Mouse (Mus musculus): ENCODE results near the gene Krtdap.
A peak's percentile ranks its signal among the peaks of the same experiment; 100 is the strongest.
"Not testable (repeated sequence)": the region's sequence is repeated elsewhere in the genome, so short reads cannot be mapped to it uniquely, and the experiment has no call there.

Gene Krtdap

DNA sequence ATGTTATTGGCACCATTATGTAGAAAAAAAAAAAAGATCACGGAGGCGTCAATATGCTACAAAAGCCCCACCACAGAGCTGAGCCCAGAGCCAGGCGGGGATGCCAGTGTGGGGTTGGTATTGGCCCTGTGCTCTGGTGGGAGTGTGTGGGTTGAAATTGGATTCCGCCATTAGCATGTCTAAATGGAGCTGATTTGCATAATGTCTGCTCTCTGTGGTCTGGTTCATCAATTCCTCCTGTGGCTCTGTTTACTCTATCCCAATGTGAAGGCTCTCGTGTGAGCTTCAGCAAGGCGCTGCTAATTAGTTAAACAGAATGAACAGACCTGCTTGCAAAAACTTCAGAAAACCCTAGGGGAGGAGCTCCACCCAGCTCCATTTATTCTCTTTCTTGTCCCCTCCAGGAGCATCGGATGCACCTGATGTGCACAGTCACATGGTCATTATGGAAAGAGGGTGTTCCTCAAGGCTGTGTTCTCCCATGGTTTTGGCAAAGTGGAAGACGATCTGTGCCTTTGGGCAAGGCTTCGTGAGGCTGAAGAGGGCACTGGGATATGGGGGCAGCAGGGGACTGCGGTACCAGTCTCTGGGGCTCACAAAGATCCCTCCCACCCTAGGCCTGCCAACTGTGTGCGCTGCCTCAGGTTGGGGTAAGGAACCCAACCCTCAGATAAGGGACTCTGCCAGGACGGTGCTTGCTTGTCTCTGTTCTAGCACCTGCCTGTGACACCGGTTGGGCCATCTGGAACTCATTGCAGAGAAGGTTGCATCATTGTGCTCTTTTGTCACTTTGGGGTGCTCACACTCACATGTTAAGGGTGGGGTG, 1.8 kb upstream of the Krtdap start:
- no peak for DNase-seq (ENCODE audit: low read depth, low spot score)

DNA sequence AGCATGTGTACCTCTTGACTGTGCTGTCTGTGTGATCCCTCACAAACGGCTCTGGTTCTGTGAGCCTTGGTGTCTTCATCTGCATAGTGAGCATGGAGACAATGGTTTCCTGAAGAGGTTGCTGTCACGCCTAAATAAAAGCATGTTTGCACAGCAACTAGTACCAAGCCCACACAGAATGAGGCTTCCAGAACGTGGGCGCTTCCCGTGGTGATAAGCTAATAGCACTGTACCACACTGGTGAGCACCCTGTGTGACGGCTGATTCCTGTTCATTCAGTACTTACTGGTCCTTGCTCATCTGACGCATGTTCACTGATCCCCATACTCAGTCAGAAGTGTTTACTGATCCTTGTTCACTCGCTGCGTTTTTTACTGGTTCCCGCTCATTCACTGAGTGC, 2.4 kb downstream of the Krtdap start:
- no peak for DNase-seq (ENCODE audit: low read depth, low spot score)

DNA sequence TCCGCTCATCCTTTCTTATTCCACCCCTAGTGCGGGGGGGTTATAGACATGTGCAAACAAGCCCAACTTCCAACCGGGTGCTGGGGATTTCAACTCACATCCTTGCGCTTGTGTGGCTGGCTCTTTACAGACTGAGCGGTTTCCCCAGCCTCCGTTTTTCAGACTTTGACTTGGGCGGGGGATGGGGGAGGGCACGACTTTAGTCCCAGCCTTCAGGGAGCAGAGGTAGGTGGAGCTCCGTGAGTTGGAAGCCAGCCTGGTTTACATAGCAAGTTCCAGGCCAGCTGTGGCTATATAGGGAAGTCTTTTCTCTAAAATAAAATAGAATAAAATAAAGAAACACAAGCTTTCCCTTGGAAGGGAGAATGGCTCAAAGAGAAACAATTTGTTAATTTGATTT, 4.2 kb downstream of the Krtdap start:
- DNase-seq (ENCODE audit: low read depth, low spot score): no peak

DNA sequence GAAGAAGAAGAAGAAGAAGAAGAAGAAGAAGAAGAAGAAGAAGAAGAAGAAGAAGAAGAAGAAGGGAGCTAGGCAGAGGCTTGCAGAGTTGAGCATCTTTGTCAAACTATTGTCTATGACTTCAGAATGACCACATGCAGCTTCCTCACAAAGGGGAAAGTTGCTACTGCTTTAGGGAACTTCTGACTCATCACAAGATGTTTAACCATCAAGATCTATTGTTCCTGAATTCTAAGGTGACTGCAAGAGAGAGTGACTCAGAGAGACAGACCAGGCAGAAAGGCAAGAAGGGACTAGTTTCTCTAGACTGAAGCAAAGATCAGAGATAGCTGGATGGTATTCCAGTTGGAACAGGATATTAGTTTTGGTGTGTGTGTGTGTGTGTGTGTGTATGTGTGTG, 7.2 kb downstream of the Krtdap start:
- no peak for DNase-seq (ENCODE audit: low read depth, low spot score)

DNA sequence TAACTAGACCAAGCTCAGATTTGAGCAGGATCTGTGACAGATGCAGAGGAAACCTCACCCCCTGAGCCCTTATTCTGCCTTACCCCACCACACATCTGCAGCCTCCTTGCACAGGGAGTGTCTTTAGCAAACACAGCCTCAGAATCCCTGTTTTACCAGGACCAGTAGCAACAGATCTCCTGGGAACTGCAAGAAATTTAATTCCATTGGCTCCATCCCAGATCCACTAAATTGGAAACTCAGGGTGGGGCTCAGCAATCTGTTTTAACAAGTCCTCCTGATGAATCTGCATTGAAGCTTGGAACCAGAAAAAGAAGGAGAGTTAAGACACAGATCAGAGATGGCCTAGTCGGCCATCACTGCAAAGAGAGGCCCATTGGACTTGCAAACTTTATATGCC, 9.1 kb downstream of the Krtdap start:
- DNase-seq (ENCODE audit: low read depth, low spot score): no peak

DNA sequence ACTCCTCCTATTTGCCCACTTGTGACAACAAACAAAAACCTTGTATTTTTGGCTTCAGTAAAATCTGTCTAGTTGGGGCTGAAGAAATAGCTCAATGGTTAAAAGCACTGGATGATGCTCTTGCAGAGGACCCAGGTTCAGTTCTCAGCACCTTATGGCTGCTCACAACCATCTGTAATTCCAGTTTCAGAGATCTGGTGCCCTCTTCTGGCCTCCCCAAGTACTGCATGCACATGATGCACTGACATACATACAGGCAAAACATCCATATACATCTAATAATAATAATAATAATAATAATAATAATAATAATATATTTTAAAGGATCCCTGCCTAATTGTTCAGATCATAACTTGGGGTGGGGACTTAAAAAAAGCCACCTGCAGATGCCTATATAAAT, 13.0 kb downstream of the Krtdap start:
- DNase-seq (ENCODE audit: low read depth, low spot score): no peak

DNA sequence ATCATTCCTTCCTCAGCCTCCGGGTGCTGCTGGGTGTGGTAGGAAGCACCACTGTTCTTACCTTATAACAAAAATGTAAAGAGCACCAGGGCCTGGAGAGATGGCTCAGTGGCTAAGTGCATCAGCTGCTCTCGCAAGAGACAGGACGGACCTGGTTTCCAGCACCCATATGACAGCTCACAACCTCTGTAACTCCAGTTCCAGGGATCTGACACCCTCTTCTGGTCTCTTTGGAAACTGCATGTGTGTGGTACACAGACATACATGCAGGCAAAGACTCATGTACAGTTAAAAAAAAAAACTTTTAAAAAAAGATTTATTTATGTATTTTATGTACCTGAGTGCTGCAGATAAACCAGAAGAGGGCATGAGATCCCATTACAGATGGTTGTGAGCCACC, 15.6 kb downstream of the Krtdap start:
- DNase-seq (ENCODE audit: low read depth, low spot score): no peak

DNA sequence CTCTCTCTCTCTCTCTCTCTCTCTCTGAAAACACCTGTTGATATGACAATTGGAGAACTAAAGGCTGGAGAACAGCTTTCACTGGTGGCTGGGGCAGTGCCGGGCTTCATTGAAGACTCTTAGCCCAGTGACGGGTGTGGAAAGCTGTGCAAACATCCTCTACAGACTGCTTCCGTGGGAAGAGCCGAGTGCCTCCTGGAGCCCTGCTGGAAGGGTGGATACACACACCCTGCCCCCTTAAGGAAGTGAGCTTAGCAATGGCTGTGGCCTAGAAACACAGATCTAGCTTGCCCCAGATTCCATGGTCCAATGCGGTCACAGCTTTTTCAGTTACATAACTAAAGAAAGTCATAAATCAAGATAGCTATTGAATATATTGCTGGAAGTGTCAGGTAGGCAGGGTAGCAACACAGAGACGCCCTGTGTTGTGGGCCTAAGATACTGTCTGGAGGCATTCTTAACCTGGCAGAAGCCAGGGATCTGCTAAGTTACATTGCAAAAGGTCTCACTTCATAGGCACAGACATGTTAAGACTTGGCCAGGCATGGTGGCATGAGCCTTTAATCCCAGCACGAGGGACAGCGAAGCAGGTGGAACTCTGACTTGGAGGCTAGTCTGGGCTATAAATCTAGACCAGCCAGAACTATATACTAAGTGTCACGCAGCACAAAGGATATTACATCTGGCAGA, 16.5 kb downstream of the Krtdap start:
- DNase-seq (ENCODE audit: low read depth, low spot score): no peak

DNA sequence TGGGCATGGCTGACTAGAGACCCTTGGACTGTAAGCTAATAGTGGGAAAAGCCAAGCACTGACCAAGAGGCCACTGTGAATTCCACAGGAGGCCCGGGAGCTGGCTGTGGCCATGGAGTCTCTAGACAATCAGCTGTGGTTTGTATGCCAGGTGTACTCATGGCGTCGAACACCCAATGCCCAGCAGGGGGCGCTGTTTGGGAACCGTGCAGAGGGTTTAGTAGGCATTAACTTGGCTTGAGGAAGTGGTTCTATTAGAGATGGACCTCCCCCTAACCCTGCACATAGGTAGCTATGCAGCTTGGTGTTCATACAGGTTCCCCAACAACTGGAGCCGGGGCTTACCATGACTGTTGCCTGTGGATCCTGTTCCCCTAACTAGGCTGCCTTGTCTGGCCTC, 18.2 kb downstream of the Krtdap start:
- peak; percentile 49 for DNase-seq (ENCODE audit: low read depth, low spot score)

DNA sequence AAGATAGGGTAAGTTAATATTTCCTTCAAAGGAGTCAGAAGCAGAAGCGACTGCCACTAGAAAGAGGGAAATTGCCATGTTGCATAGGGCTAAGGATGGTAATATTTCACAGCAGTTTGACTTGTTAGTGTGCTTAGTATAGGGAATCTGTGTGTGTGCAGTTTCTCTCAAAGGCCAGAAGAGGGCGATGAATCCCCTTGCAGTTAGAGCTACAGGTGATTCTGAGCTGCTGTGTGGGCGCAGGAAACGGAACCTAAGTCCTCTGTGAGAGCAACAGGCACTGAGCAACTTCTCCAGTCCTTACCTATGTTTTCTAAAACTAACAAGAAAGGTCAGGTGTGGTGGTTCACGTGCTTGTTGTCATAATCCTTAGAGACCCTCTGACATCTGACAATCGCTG, 22.6 kb downstream of the Krtdap start:
- DNase-seq (ENCODE audit: low read depth, low spot score): peak; percentile 71

DNA sequence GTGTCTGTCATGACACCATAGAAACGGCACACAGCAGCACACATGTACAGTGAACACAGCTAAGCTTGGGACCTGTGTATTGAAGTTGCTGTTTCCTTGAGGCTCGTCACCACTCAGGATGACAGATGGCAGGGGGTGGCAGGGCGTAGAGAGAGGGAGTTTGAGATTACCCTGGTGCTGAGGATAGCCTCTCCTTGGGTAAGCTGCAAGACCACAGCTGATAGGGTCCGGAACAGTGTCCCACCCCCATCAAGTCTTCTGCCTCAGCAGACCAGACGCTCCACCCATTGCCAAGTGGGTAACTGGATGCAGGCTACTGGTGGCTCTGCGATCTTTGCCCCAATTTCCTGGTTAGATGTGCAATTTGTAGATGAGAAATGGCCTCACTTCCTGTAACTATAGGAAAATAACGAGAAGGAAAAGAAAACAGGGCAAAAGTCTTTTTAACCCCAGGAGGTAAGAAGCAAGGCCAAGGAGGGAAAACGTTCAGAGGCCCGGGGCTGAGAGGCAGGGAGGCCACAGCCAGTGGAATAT, 24.1 kb downstream of the Krtdap start:
- no peak for DNase-seq (ENCODE audit: low read depth, low spot score)

DNA sequence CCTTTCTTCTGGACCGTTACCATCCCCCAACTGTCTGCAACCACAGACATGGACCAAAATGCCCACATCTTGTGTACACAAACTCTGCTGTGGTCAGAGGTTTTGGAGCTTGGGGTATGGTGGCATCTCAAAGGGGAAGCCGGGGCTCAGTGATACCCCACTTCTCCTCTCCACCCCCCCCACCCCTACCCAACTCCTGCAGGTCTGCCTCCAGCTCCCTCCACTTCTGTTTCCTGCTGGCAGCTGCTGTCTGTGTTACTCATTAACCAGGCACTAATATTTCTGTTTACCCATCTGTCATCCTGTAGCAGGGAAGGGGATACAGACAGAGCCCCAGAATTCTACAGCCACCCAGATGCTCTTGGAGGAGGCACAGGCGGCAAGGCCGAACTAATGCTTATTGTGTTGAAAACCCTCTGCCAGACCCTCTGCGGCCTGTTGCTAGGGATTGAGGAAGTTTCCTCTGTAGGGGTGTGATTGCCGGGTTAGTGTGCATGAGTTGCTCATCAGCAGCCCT, 24.7 kb downstream of the Krtdap start:
- DNase-seq (ENCODE audit: low read depth, low spot score): no peak

DNA sequence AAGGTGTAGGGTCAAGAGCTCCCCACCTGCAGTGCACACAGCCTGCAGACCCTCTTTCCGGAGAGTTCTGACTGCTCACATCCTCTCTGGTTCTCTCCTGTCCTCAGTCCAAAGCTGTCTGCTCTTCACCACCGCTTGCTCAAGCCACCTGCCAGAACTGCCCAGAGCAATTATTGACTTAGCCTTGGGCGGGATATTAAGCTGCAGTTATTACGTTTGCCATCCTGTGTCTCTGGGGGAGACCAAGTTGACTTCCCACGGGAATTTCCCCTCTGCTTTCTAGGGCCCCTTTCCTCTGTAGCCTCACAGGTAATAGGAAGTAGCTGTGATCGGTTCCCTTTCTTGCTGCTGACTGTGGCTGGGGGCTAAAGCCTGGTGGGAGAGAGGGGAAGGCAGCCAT, 32.4 kb downstream of the Krtdap start:
- DNase-seq (ENCODE audit: low read depth, low spot score): no peak

DNA sequence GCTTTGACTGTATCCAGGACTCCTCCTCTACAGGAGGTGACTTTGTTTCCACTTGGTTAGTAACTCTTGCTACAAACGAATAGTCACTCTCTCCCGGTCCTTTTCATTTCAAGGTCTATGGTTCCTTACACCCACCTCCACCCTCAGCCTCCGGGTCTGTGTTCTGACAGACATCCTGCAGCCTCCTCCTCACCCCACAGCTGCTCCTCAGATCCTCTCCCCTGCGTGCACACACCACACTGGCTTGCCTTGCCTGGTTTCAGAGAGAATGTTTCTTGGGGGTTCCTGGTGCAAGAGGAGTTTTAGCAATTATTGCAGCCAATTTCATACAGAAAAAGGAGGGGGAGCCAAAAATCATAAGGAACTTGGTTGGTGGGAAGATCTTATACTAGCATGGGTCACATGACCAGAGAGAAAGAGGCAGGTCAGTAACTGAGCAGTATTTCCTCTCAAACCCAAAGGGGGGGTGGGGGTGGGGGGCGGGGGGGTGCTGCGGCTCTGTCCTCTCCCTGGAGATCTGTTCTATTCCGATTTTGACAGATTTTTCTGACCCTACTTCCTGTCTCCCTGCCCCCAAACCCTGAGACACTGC, 33.3 kb downstream of the Krtdap start:
- DNase-seq (ENCODE audit: low read depth, low spot score): no peak

DNA sequence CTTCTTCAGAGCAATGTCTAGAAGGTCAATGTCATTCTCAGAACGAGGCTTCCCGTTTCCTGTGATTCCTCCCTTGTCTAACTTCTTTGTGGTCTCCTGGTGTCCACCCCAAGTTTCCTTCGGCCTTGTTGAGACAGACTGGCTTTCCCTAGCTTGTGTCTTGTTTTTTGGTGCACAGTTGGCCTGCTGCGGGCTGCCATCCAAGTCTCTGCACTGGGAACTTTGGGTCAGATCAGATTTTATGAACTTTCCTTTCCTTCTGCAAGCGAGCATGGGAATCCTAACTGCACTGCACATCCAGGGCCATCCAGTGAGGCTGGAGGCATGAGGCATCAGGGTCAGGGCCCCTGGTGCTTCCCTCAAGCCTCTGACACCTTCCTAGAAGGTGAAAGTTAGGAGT, 33.8 kb downstream of the Krtdap start:
- no peak for DNase-seq (ENCODE audit: low read depth, low spot score)

DNA sequence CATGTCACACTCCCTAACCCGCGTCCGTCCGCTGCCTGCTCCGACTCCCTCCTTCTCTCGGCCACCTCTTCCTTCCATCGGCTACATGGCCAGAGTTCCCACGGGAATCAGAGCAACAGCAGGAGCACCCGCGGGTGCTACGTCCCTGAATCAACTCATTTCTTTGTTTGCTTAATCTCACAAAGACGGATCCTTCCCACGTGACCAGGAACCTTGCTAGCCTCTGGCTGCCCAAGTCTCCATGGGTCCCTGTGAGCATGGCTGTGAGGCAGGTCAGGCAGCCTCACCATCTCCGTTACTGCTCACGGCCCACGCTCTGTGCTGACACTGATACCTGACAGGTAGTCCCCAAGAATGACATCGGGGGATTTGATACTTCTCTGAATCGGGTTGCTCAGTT, 36.0 kb downstream of the Krtdap start, which contains the start of gene Ffar2:
Gene Ffar2 (minus strand): TSS at position 101 of the 400 bp plus-strand sequence.
- DNase-seq (ENCODE audit: low read depth, low spot score): no peak

DNA sequence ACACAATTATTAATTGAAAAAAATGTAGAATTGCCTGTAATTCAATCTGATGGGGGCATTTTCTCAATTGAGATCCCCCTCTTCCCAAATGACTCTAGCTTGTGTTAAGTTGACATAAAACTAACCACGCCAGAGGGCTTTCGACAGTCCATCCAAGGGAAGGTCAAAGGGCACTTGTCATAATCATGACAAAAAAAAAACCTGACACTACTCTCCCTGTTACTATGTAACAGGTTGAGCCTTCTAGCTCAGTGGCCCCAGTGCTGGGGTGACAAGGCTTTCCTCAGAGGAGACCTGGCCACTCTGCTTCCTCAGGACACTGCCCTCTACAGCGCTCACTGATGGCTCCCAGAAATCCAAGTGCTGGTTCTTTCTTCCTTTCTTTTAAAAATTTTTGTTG, 36.6 kb downstream of the Krtdap start:
- DNase-seq (ENCODE audit: low read depth, low spot score): no peak

DNA sequence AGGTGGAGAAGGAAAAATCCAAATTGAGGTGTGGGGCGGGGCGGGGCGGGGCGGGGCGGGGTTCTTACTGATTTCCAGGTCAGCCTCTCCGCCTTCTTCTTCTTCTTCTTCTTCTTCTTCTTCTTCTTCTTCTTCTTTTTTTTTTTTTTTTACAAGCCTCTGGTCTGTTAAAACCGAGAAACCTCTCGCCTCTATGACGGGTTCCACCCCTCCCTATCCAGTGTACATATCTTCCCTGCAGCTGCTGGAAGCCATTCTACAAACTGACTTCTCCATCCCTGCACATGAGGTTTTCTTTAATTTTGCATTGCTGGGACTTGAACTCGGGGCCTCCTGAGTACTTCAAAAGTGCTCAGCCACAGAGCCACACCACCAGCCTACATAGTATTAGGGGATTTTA, 39.0 kb downstream of the Krtdap start:
- no peak for DNase-seq (ENCODE audit: low read depth, low spot score)

DNA sequence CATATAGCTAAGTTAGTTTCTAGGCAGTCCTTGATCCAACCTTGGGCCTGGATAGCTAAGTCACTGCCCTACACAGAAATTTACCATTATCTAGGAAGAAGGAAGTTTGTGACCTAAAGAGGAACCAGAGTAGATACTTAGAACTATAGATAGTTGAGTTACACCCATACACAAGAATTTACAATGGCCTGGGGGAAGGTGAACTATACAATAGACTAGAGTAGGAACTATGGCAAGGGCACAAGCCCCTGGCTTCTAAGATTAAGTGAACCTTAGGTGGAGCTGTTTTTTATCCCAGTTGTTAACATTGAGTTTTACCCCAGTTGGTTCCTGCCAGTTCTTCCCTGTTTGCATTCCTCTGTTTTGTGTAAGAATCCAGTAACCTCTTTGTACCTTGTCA, 41.2 kb downstream of the Krtdap start:
- not testable (repeated sequence) for DNase-seq (ENCODE audit: low read depth, low spot score)

DNA sequence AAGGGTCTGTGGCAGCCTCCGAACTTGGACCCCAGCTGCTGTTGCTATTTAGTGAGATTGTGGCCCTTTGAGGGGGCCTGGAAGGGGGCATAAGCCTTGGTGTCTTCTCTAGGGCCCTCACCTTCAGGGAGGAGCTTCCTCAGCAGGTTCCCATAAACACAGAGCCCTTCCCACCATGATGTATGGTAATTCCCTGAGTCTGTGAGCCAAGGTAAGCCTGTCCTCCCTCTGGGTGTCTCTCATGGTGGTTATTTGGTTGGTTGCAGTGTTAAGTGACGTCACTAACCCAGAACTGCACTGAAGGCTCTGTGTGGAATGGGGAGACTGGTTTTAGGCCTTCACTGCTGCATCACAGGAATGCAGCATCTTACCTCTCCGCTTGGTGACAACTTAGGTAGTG, 41.7 kb downstream of the Krtdap start:
- DNase-seq (ENCODE audit: low read depth, low spot score): peak; percentile 60

DNA sequence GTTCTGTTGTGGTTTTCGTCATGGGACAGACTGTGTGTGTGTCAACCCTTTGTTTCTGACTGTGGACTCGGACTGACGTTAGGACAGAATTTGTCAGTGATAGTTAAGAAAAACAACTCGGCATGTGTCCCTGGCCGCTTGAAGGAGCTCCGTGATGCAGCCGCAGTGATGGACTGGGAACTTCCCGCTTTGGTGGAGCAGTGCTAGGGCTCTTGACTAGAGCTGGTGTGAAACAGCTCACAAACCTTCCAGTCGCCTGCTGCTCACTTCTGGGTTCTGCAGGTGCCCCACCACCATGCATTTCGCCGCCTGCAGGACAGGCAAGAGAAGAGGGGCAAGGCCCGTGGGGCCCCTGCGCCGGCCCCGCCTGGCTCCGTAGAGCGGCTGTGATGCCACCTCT, 44.6 kb downstream of the Krtdap start:
- no peak for DNase-seq (ENCODE audit: low read depth, low spot score)

DNA sequence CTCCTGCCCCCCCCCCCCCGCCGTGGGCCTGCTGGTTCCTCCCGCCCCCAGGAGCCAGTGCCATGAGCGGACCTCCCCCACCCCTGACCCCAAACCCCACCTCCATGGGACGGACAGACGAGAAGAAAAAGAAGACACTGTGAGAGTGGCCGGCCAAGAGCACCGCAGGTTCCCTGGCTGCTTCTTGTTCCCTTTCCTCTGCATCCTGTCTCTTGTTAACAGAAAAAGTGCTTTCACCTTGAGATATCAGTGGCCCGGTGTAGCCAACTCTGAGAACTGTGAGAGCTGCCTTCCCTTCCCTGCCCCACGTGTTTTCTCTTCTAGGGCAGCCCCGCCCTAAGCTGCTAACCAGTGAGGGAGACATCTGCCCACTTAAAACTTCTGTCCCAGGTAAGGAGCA, 45.0 kb downstream of the Krtdap start:
- not testable (repeated sequence) for DNase-seq (ENCODE audit: low read depth, low spot score)

Measured in WW6 (cell line).